Mouse (Mus musculus) urinary bladder, postnatal 10 days (tissue): ENCODE data around the gene Tnrc6b.
A peak's percentile ranks its signal among the peaks of the same experiment; 100 is the strongest.

Source experiments
- DNase-seq: peaks from one replicate; pipeline ENCODE4 v3.0.0; 2022; ENCODE audit warnings: low spot score

The Tnrc6b gene

GRCm38 (mm10) chr15:80785699-80786098 is 74.6 kb downstream of the Tnrc6b start:
- no peak for DNase-seq

- DNase-seq: no peak
These were observed 76.6 kb downstream of the Tnrc6b start for GRCm38 (mm10) chr15:80787746-80788145.

GRCm38 (mm10) chr15:80792556-80792955 is 81.4 kb downstream of the Tnrc6b start:
- no peak for DNase-seq

DNA sequence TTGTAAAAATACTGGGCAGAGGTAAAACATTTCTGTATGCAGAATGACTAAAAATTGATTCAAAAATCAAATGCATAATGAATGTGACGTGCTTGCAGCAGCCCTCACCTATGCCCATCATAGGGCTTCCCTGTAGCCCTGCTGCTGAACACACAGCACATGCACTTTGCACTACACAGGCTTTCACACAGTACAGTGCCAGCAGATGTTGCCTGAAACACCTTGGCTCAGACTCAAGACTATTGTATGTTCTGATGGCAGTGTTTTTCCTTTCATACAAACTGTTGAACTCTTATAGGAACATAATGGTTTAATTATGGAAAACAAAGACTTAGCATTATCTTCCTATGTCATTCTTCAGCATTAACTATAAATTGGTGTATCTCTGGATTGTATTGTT is 84.0 kb downstream of the Tnrc6b start:
- DNase-seq: no peak

DNA sequence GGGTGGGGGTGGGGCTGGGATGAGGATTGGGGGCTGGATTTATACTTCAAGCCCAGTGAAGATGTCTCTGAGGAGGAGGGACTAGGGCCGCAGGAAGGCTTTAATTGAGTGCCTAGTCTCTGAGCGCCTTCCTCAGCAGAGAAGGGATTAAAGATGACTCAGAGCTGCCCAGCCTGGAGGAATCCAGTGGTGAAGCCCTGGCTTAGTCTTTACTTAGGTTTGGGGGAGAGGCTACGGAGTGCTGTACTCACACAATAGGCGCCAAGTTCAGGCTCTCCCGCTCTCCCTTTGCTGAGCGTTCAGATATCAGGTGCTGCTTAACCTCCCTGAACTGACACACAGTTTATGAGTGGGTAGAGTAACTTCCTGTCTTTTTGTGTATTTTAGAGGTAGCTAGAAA is 86.6 kb downstream of the Tnrc6b start:
- DNase-seq: no peak

GRCm38 (mm10) chr15:80798367-80799073 is 87.4 kb downstream of the Tnrc6b start:
- peak; percentile 26 for DNase-seq

GRCm38 (mm10) chr15:80799074-80799633 is 88.0 kb downstream of the Tnrc6b start:
- no peak for DNase-seq

DNA sequence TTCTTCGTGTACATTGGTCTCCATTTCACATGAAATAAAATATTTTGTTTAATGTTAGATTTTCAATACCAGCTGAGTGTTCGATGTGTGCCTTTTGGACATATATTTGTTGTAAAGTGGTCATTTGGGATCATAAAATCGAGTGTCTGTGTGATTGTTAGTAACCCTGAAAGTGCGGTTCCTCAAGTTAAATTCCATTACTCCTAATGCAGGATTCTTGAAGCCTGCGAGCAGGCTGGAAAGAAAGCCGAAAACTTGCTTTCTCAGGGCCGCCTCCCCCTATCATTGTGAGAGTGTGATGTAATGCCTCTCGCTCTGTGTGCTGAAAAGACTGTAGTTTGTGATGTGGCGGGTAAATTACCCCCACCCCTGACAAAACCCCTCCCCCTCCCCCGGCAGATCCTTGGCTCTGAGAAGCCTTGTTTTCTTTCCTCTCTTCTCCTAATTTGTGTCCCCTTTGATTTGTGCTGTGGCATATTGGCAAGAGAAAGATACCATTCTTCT is 88.6 kb downstream of the Tnrc6b start:
- no peak for DNase-seq

DNA sequence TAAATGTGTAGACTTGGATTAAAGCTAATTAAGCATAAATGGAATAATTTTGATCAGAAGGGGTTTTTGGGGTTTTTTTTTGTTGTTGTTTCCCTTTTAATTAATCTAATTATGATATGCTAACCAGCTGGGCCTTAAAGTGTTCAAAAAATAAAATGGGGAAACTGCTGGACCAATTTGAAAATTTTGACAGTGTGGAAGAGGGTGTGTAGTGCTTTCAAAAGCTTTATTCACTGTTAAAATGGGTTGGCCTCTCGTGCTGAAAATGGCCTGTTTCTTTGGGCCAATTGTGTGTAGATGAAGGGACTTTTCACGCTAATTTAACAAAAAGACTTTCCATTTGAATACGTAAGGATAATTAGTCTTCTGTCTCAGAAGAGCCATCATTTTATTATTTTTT is 89.1 kb downstream of the Tnrc6b start:
- DNase-seq: no peak

- no peak for DNase-seq
These were observed 89.7 kb downstream of the Tnrc6b start for GRCm38 (mm10) chr15:80800765-80801164.

- DNase-seq: no peak
These were observed 90.5 kb downstream of the Tnrc6b start for GRCm38 (mm10) chr15:80801597-80801996.

GRCm38 (mm10) chr15:80807162-80807561 is 96.0 kb downstream of the Tnrc6b start:
- DNase-seq: no peak

GRCm38 (mm10) chr15:80810226-80810625 is 99.1 kb downstream of the Tnrc6b start:
- DNase-seq: no peak

DNA sequence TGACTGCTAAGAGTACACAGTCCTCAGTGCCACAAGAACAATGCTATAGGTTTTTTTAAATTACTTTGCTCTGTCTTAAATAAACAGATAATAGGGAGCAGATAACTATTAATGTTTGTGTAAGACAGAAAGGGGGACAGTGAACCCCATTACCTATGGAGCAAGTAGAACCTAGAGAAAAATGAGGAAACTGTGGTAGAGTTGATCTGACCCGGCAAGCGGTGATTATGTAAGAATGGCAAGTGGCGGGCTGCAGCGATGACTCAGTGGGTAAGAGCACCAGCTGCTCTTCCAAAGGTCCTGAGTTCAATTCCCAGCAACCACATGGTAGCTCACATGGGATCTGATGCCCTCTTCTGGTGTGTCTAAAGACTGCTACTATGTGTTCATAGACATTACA is 101.7 kb downstream of the Tnrc6b start:
- no peak for DNase-seq

- no peak for DNase-seq
These were observed 103.7 kb downstream of the Tnrc6b start for GRCm38 (mm10) chr15:80814792-80815191.

DNA sequence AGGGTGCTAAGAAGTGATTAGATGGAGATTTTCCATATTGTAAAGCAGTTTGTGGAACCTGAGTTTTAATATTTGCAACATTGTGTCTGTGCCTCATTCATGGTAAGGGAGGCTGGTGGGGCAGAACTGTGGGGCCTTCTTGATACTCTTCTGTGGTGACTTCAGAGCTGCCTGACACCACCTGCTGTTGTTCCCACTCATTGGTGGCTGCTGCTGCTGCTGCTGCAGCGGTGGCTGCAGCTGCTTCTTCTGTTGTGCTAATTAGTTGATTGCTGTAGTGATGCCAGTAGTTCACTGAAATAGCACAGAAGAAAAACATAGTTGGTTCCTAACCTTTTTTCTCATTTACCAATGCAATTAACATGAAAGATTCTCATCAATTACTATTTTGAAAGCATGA is 111.2 kb downstream of the Tnrc6b start:
- no peak for DNase-seq

- no peak for DNase-seq
These were observed 120.1 kb downstream of the Tnrc6b start for GRCm38 (mm10) chr15:80831170-80831569.

GRCm38 (mm10) chr15:80832808-80833207 is 121.7 kb downstream of the Tnrc6b start:
- DNase-seq: no peak

DNA sequence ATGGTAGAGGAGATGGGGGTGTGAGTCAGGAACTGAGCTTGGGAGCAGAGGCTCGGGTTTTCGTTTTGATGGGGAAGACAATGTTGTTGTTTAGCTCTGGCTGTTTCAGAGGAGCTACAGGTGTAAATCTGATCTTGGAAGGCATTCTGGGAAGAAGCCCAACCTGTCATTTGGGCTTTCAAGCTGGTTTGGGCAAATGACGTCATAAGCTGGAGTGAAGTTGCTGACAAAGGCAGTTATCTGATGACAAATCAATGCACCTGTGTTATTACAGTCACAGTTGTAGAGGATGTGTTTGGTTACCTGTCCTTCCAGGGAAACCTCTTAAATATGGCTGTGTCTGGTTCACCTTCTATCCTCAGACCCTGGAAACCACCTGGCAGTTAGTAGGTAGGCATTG is 125.1 kb downstream of the Tnrc6b start:
- DNase-seq: no peak

DNA sequence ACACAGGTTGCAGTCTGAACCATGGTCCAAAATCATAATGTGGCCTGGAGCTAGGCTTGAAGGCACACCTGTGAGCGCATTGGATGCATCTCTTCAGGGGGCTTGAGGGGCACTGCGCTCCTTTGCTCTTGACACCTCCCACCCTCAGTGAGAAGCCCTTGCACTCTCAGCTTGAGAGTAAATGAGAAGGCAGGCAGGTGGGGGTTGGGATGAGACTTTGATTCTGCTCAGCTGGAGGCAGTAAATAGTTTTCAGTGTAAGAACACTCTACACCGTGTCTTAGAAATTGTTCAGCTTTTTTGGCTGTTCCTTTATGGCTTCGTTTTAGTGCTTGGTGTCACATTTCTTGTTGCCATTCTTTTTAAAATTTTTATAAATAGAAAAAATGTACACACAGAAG is 127.7 kb downstream of the Tnrc6b start:
- no peak for DNase-seq

DNA sequence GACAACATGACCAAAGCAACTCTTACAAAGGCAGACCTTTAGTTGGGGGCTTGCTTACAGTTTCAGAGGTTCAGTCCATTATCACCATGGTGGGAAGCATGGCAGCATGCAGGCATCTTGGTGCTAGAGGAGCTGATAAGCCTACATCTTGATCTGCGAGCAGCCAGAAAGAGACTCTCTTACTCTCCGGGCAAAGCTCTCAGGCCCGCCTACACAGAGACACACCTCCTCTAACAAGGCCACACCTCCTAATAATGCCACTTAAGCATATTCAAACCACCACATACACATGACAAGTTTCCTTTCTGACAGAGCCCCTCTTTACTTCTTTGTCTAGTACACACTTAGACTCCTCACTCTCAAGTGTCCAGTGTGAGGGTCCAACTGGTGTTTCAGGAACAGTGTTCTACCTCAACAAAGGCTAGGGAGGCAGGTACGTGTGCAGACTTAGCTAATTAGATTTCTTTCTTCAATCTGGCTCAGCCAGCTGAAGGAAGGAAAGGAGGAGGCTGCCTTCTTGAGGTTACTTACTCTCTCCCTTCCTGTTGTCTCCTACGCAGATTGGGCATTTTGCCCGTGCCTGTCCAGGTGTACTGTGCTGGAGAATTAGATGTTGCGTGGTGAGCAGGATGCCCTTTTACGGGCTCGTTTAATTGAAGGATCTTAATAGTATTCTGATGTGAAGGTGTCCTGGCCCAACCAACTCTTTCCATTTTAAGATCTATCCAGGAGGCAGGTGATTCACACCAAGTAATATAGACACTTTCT is 128.7 kb downstream of the Tnrc6b start:
- DNase-seq: no peak

- no peak for DNase-seq
These were observed 133.1 kb downstream of the Tnrc6b start for GRCm38 (mm10) chr15:80844262-80844661.

- no peak for DNase-seq
These were observed 133.8 kb downstream of the Tnrc6b start for GRCm38 (mm10) chr15:80844926-80845325.
